Mouse (Mus musculus): Measurements from ENCODE around the gene Spns3. TPM values are rescaled to one million over a fixed set of nuclear protein-coding genes. Genes with fewer than 3 reads are reported as not detected.

Gene Spns3
- total and polyA plus RNA-seq, 3 experiments: 5.2 to 12.7 TPM; not detected in 1

GRCm38 (mm10) chr11:72477653-72478052, 72.7 kb downstream of the Spns3 start:
- Histone ChIP-seq H3K9me3 (replicated peaks; ENCODE audit: insufficient read depth, low read length) (no peaks in the 10 kb centered on the region), H3K27ac (ENCODE audit: control insufficient read depth, low read depth, low read length) (no peak overlapping the region), H3K4me3 (ENCODE audit: control insufficient read depth in 1 of 2, insufficient read depth in 1 of 2, low read depth in 2 of 2, low read length in 2 of 2) (no peak overlapping the region), H3K79me2 (ENCODE audit: control insufficient read depth, insufficient read depth, low read length, poor library complexity) (no peaks in the 10 kb centered on the region), H3K36me3 (ENCODE audit: control insufficient read depth in 1 of 2, insufficient read depth in 2 of 2, low read length in 2 of 2) (peaks cover 0 to 18% of the 10 kb centered on the region in 2 experiments; a peak in 2 of 4 replicates), H3K27me3 (ENCODE audit: control insufficient read depth in 1 of 2, insufficient read depth in 2 of 2, low read length in 2 of 2) (no peaks in the 10 kb centered on the region), H3K9ac (ENCODE audit: control insufficient read depth, low read depth, low read length, poor library complexity, severe bottlenecking) (no peak overlapping the region), H3K4me1 (ENCODE audit: control insufficient read depth in 1 of 2, insufficient read depth in 2 of 2, low read length in 2 of 2) (peaks cover 14 to 53% of the 10 kb centered on the region in 2 experiments)
- TF ChIP-seq TAL1 (IDR thresholded peaks at IDR 0.05; ENCODE audit: low read length) (no peak), RCOR1 (IDR thresholded peaks at IDR 0.05; ENCODE audit: low read depth, low read length) (no peak), ZNF384 (IDR thresholded peaks at IDR 0.05; ENCODE audit: low read depth, low read length) (no peak), USF2 (IDR thresholded peaks at IDR 0.05; ENCODE audit: borderline replicate concordance in 1 of 2, insufficient read depth in 1 of 2, low read depth in 1 of 2, low read length in 2 of 2) (no peak), E2F4 (IDR thresholded peaks at IDR 0.05; ENCODE audit: borderline replicate concordance, low read depth, low read length) (no peak), TBP (IDR thresholded peaks at IDR 0.05; ENCODE audit: low read depth, low read length) (no peak), ZC3H11A (IDR thresholded peaks at IDR 0.05; ENCODE audit: low read depth, low read length) (no peak), USF1 (IDR thresholded peaks at IDR 0.05; ENCODE audit: low read depth, low read length) (no peak), MXI1 (IDR thresholded peaks at IDR 0.05; ENCODE audit: low read depth, low read length) (no peak), RAD21 (IDR thresholded peaks at IDR 0.05; ENCODE audit: low read depth, low read length) (no peak)
- no peak for DNase-seq (ENCODE audit: low read depth, low spot score)

- Histone ChIP-seq H3K36me3 (ENCODE audit: control insufficient read depth in 1 of 2, insufficient read depth in 2 of 2, low read length in 2 of 2) (peaks cover 0 to 18% of the 10 kb centered on the region in 2 experiments; a peak in 2 of 4 replicates), H3K27ac (ENCODE audit: control insufficient read depth, low read depth, low read length) (no peak overlapping the region), H3K9ac (ENCODE audit: control insufficient read depth, low read depth, low read length, poor library complexity, severe bottlenecking) (no peak overlapping the region), H3K9me3 (replicated peaks; ENCODE audit: insufficient read depth, low read length) (no peaks in the 10 kb centered on the region), H3K4me3 (ENCODE audit: control insufficient read depth in 1 of 2, insufficient read depth in 1 of 2, low read depth in 2 of 2, low read length in 2 of 2) (no peak overlapping the region), H3K79me2 (ENCODE audit: control insufficient read depth, insufficient read depth, low read length, poor library complexity) (no peaks in the 10 kb centered on the region), H3K4me1 (ENCODE audit: control insufficient read depth in 1 of 2, insufficient read depth in 2 of 2, low read length in 2 of 2) (peaks cover 14 to 50% of the 10 kb centered on the region in 2 experiments), H3K27me3 (ENCODE audit: control insufficient read depth in 1 of 2, insufficient read depth in 2 of 2, low read length in 2 of 2) (no peaks in the 10 kb centered on the region)
- DNase-seq (ENCODE audit: low read depth, low spot score): no peak
- TF ChIP-seq MYB (IDR thresholded peaks at IDR 0.05; ENCODE audit: low read depth, low read length) (no peak), ZNF384 (IDR thresholded peaks at IDR 0.05; ENCODE audit: low read depth, low read length) (no peak), BHLHE40 (IDR thresholded peaks at IDR 0.05; ENCODE audit: borderline replicate concordance, low read depth, low read length) (no peak), ELF1 (IDR thresholded peaks at IDR 0.05; ENCODE audit: low read depth, low read length) (no peak), POLR2AphosphoS2 (IDR thresholded peaks at IDR 0.05; ENCODE audit: low read length) (no peak), KAT2A (conservative IDR thresholded peaks at IDR 0.05; ENCODE audit: low read depth, low read length) (no peak), CTCF (IDR thresholded peaks at IDR 0.05 in 2 of 3, conservative IDR thresholded peaks at IDR 0.05 in 1 of 3; ENCODE audit: control insufficient read depth in 1 of 3, insufficient read depth in 1 of 3, low read depth in 2 of 3, low read length in 3 of 3, poor library complexity in 1 of 3, severe bottlenecking in 1 of 3) (no peak), GABPA (IDR thresholded peaks at IDR 0.05; ENCODE audit: low read depth, low read length) (no peak), SMC3 (IDR thresholded peaks at IDR 0.05; ENCODE audit: low read depth, low read length) (no peak), MAX (IDR thresholded peaks at IDR 0.05; ENCODE audit: low read length) (no peak)
Measured at GRCm38 (mm10) chr11:72477182-72477581, 73.1 kb downstream of the Spns3 start.

Data from MEL (cell line).